Comparison of ENCODE assay signal across 9 mouse cellular contexts in genomic region chr7:87925956-87926355, GRCm38 (mm10).
A peak's percentile ranks its signal among the peaks of the same experiment; 100 is the strongest.
DNase-seq lines count a peak whose midpoint lies in the region; ATAC-seq lines count a peak whose summit lies in the region.
"Had no signal": no experiment of that assay in that cellular context is flagged by ENCODE, and none has a peak within 500 bp of the region (broad histone marks: within the 10 kb centered on the region; RNA-seq: fewer than 3 reads in every experiment).

No protein-coding gene starts in this region.

- H3K9me3 ChIP-seq in midbrain, embryonic 14.5 days (ENCODE audit: control insufficient read depth, low read length) = no peaks in the 10 kb centered on the region
- H3K9me3 ChIP-seq in midbrain, embryonic 10.5 days (replicated peaks) = no peaks in the 10 kb centered on the region
- no peaks in the 10 kb centered on the region for H3K9me3 ChIP-seq in embryonic facial prominence, embryonic 13.5 days

- no peak overlapping the region for H3K9ac ChIP-seq in midbrain, embryonic 14.5 days (replicated peaks; ENCODE audit: low read length)
- H3K9ac ChIP-seq in embryonic facial prominence, embryonic 13.5 days = no peak overlapping the region
- H3K9ac ChIP-seq: liver, embryonic 14.5 days had no signal

- DNase-seq in midbrain, embryonic 14.5 days = peak; percentile 41
- no peak for DNase-seq in midbrain, embryonic 10.5 days (ENCODE audit: low spot score)
- peak; percentile 52 to 65 for DNase-seq in layer of hippocampus, postnatal 10 days (ENCODE audit: low spot score in 2 of 2)
- DNase-seq in right cerebral cortex, postnatal 25 days = peak; percentile 55
- DNase-seq in adrenal gland, adult 8-10 months = no peak
- DNase-seq in gastrocnemius, postnatal 36 days = no peak
- DNase-seq in embryo, embryonic 11 days = no peak

- no peak overlapping the region for H3K4me3 ChIP-seq in midbrain, embryonic 14.5 days (replicated peaks; ENCODE audit: low read depth, low read length)
- no peak overlapping the region for H3K4me3 ChIP-seq in midbrain, embryonic 10.5 days
- H3K4me3 ChIP-seq in embryonic facial prominence, embryonic 13.5 days = no peak overlapping the region

- WGBS in midbrain, embryonic 14.5 days = 66% methylated on average over 5 of the region's 5 CpGs
- WGBS in midbrain, embryonic 10.5 days = 74% methylated on average over 5 of the region's 5 CpGs
- 20% methylated on average over 5 of the region's 5 CpGs for WGBS in embryonic facial prominence, embryonic 13.5 days

- H3K27ac ChIP-seq in midbrain, embryonic 14.5 days (replicated peaks; ENCODE audit: low read depth, low read length) = no peak overlapping the region
- H3K27ac ChIP-seq in midbrain, embryonic 10.5 days (replicated peaks) = no peak overlapping the region
- 0 out of 2 replicates have a peak overlapping the region, but pooled peaks have one; percentile 23 for H3K27ac ChIP-seq in embryonic facial prominence, embryonic 13.5 days
- H3K27ac ChIP-seq: liver, embryonic 14.5 days had no signal

- no peak for ATAC-seq in midbrain, embryonic 14.5 days (ENCODE audit: low FRiP score, low TSS enrichment)
- ATAC-seq in embryonic facial prominence, embryonic 13.5 days (ENCODE audit: insufficient number of reproducible peaks, insufficient read depth, low FRiP score, low TSS enrichment, low read depth) = no peak

- H3K4me1 ChIP-seq in midbrain, embryonic 14.5 days (ENCODE audit: control insufficient read depth, insufficient read depth, low read length) = no peaks in the 10 kb centered on the region
- no peaks in the 10 kb centered on the region for H3K4me1 ChIP-seq in midbrain, embryonic 10.5 days
- H3K4me1 ChIP-seq in embryonic facial prominence, embryonic 13.5 days = no peaks in the 10 kb centered on the region

- H3K4me2 ChIP-seq in midbrain, embryonic 14.5 days (ENCODE audit: low read length) = no peak overlapping the region
- H3K4me2 ChIP-seq in embryonic facial prominence, embryonic 13.5 days = peak overlapping the region; percentile 26

- intact Hi-C loops in gastrocnemius, postnatal 36 days (cut with DNase I) = no loop called here

- H3K27me3 ChIP-seq in midbrain, embryonic 14.5 days (ENCODE audit: control insufficient read depth, insufficient read depth, low read length) = no peaks in the 10 kb centered on the region
- no peaks in the 10 kb centered on the region for H3K27me3 ChIP-seq in midbrain, embryonic 10.5 days (ENCODE audit: low read depth, poor library complexity, severe bottlenecking)
- H3K27me3 ChIP-seq in embryonic facial prominence, embryonic 13.5 days = no peaks in the 10 kb centered on the region

- no peaks in the 10 kb centered on the region for H3K36me3 ChIP-seq in midbrain, embryonic 14.5 days (ENCODE audit: control insufficient read depth, insufficient read depth, low read length)
- H3K36me3 ChIP-seq in midbrain, embryonic 10.5 days = no peaks in the 10 kb centered on the region
- no peaks in the 10 kb centered on the region for H3K36me3 ChIP-seq in embryonic facial prominence, embryonic 13.5 days

Comparison
In these comparisons a context has a peak if more than half of its experiments do, and no peak if none do; other contexts are left out.
1. DNase-seq: peak in midbrain, embryonic 14.5 days (single experiment), layer of hippocampus, postnatal 10 days (2 of 2) and right cerebral cortex, postnatal 25 days (single experiment); none in midbrain, embryonic 10.5 days (single experiment), adrenal gland, adult 8-10 months (single experiment), gastrocnemius, postnatal 36 days (0 of 2) and embryo, embryonic 11 days (single experiment).